Mouse (Mus musculus): Measurements from ENCODE around the gene Metap1. TPM values are rescaled to one million over a fixed set of nuclear protein-coding genes. Genes with fewer than 3 reads are reported as not detected.
A peak's percentile ranks its signal among the peaks of the same experiment; 100 is the strongest.

Gene Metap1
- polyA plus RNA-seq, 1 experiment from 2014 or later, result 17.4 TPM

- no peaks in the 10 kb centered on the region for H3K36me3 ChIP-seq (replicated peaks; ENCODE audit: insufficient read depth, low read length)
- H3K4me1 ChIP-seq (ENCODE audit: insufficient read depth), result peaks cover 49% of the 10 kb centered on the region
- peak overlapping the region; percentile 91 for H3K4me2 ChIP-seq (ENCODE audit: low read depth, low read length)
- no peak for ATAC-seq
- DNase-seq, result no peak
- 4% methylated on average over 16 of the region's 16 CpGs for WGBS (ENCODE audit: insufficient replicate concordance)
- peak overlapping the region; percentile 98 for H3K4me3 ChIP-seq (ENCODE audit: low read depth, low read length)
- no peak for TF ChIP-seq CTCF (IDR thresholded peaks at IDR 0.05; ENCODE audit: low read depth)
- no peaks in the 10 kb centered on the region for H3K9me3 ChIP-seq (ENCODE audit: low read length)
- peak overlapping the region; percentile 98 for H3K9ac ChIP-seq (replicated peaks)
- peak overlapping the region; percentile 93 for H3K27ac ChIP-seq (ENCODE audit: low read depth)
- H3K27me3 ChIP-seq (ENCODE audit: insufficient read depth, low read length), result no peaks in the 10 kb centered on the region
Observed at GRCm38 (mm10) chr3:138528265-138528664, 39.0 kb upstream of the Metap1 start.

GRCm38 (mm10) chr3:138527667-138528231 is 38.4 kb upstream of the Metap1 start:
- ATAC-seq (peak; percentile 34), DNase-seq (peak; percentile 78)
- Histone ChIP-seq H3K27me3 (ENCODE audit: insufficient read depth, low read length) (no peaks in the 10 kb centered on the region), H3K4me2 (ENCODE audit: low read depth, low read length) (peak overlapping the region; percentile 91), H3K36me3 (replicated peaks; ENCODE audit: insufficient read depth, low read length) (no peaks in the 10 kb centered on the region), H3K9ac (replicated peaks) (peak overlapping the region; percentile 98), H3K4me1 (ENCODE audit: insufficient read depth) (peaks cover 47% of the 10 kb centered on the region), H3K9me3 (ENCODE audit: low read length) (no peaks in the 10 kb centered on the region), H3K27ac (ENCODE audit: low read depth) (peak overlapping the region; percentile 93), H3K4me3 (ENCODE audit: low read depth, low read length) (peak overlapping the region; percentile 98)
- under 1% methylated on average over 45 of the region's 64 CpGs for WGBS (ENCODE audit: insufficient replicate concordance)
- TF ChIP-seq EP300 (IDR thresholded peaks at IDR 0.05; ENCODE audit: low read depth) (no peak), CTCF (IDR thresholded peaks at IDR 0.05; ENCODE audit: low read depth) (no peak)

GRCm38 (mm10) chr3:138526916-138527666 is 37.8 kb upstream of the Metap1 start:
- Histone ChIP-seq H3K4me2 (ENCODE audit: low read depth, low read length) (peak overlapping the region; percentile 95), H3K27me3 (ENCODE audit: insufficient read depth, low read length) (no peaks in the 10 kb centered on the region), H3K4me1 (ENCODE audit: insufficient read depth) (peaks cover 43% of the 10 kb centered on the region), H3K4me3 (ENCODE audit: low read depth, low read length) (peak overlapping the region; percentile 98), H3K36me3 (replicated peaks; ENCODE audit: insufficient read depth, low read length) (no peaks in the 10 kb centered on the region), H3K27ac (ENCODE audit: low read depth) (peak overlapping the region; percentile 93), H3K9ac (replicated peaks) (peak overlapping the region; percentile 98), H3K9me3 (ENCODE audit: low read length) (no peaks in the 10 kb centered on the region)
- DNase-seq (peak; percentile 96), ATAC-seq (peak; percentile 91)
- peak; percentile 42 for TF ChIP-seq CTCF (IDR thresholded peaks at IDR 0.05; ENCODE audit: low read depth)
- TF ChIP-seq EP300 (IDR thresholded peaks at IDR 0.05; ENCODE audit: low read depth), result peak; percentile 71
- WGBS (ENCODE audit: insufficient replicate concordance), result 1% methylated on average over 62 of the region's 85 CpGs

GRCm38 (mm10) chr3:138526073-138526915 is 37.0 kb upstream of the Metap1 start, which contains the start of gene Eif4e:
Gene Eif4e (plus strand): TSS chr3:138526179.
- peak; percentile 37 for ATAC-seq
- H3K4me1 ChIP-seq (ENCODE audit: insufficient read depth), result peaks cover 36% of the 10 kb centered on the region
- TF ChIP-seq EP300 (IDR thresholded peaks at IDR 0.05; ENCODE audit: low read depth) (no peak), CTCF (IDR thresholded peaks at IDR 0.05; ENCODE audit: low read depth) (no peak)
- WGBS (ENCODE audit: insufficient replicate concordance), result 2% methylated on average over 39 of the region's 39 CpGs
- peak within 1 kb of the TSS; percentile 98 for H3K4me3 ChIP-seq (ENCODE audit: low read depth, low read length)
- H3K9me3 ChIP-seq (ENCODE audit: low read length), result no peaks in the 10 kb centered on the region
- H3K36me3 ChIP-seq (replicated peaks; ENCODE audit: insufficient read depth, low read length), result no peaks in the 10 kb centered on the region
- H3K27ac ChIP-seq (ENCODE audit: low read depth), result peak within 1 kb of the TSS; percentile 92
- H3K9ac ChIP-seq (replicated peaks), result peak within 1 kb of the TSS; percentile 84
- no peaks in the 10 kb centered on the region for H3K27me3 ChIP-seq (ENCODE audit: insufficient read depth, low read length)
- peak within 1 kb of the TSS; percentile 95 for H3K4me2 ChIP-seq (ENCODE audit: low read depth, low read length)
- peak; percentile 63 for DNase-seq

- no peak overlapping the region for H3K27ac ChIP-seq (ENCODE audit: low read depth)
- no peaks in the 10 kb centered on the region for H3K36me3 ChIP-seq (replicated peaks; ENCODE audit: insufficient read depth, low read length)
- TF ChIP-seq CTCF (IDR thresholded peaks at IDR 0.05; ENCODE audit: low read depth) (no peak), EP300 (IDR thresholded peaks at IDR 0.05; ENCODE audit: low read depth) (no peak)
- ATAC-seq, result no peak
- H3K27me3 ChIP-seq (ENCODE audit: insufficient read depth, low read length), result no peaks in the 10 kb centered on the region
- H3K9ac ChIP-seq (replicated peaks), result peak overlapping the region; percentile 84; the same call in 1 of the 2 replicates
- no peak for DNase-seq
- H3K4me3 ChIP-seq (ENCODE audit: low read depth, low read length), result no peak overlapping the region
- peaks cover 31% of the 10 kb centered on the region for H3K4me1 ChIP-seq (ENCODE audit: insufficient read depth)
- H3K4me2 ChIP-seq (ENCODE audit: low read depth, low read length), result no peak overlapping the region
- 71% methylated on average over 8 of the region's 8 CpGs for WGBS (ENCODE audit: insufficient replicate concordance)
- no peaks in the 10 kb centered on the region for H3K9me3 ChIP-seq (ENCODE audit: low read length)
Observed at GRCm38 (mm10) chr3:138525494-138525893, 36.2 kb upstream of the Metap1 start.

GRCm38 (mm10) chr3:138523956-138524355 is 34.6 kb upstream of the Metap1 start:
- no peak overlapping the region for H3K4me2 ChIP-seq (ENCODE audit: low read depth, low read length)
- 84% methylated on average over 4 of the region's 4 CpGs for WGBS (ENCODE audit: insufficient replicate concordance)

More at GRCm38 (mm10) chr3:138523956-138524355, 34.6 kb upstream of the Metap1 start:
- H3K9ac ChIP-seq (replicated peaks), result no peak overlapping the region
- no peaks in the 10 kb centered on the region for H3K27me3 ChIP-seq (ENCODE audit: insufficient read depth, low read length)
- DNase-seq, result no peak
- TF ChIP-seq EP300 (IDR thresholded peaks at IDR 0.05; ENCODE audit: low read depth) (no peak), CTCF (IDR thresholded peaks at IDR 0.05; ENCODE audit: low read depth) (no peak)
- H3K4me1 ChIP-seq (ENCODE audit: insufficient read depth), result peaks cover 17% of the 10 kb centered on the region
- no peaks in the 10 kb centered on the region for H3K36me3 ChIP-seq (replicated peaks; ENCODE audit: insufficient read depth, low read length)
- H3K9me3 ChIP-seq (ENCODE audit: low read length), result no peaks in the 10 kb centered on the region
- no peak for ATAC-seq
- no peak overlapping the region for H3K4me3 ChIP-seq (ENCODE audit: low read depth, low read length)
- H3K27ac ChIP-seq (ENCODE audit: low read depth), result no peak overlapping the region

All from liver, postnatal 0 days (tissue).